Mouse (Mus musculus): ENCODE measurements at regions not wholly inside any gene's neighbourhood (a gene's known extent, or its start where the extent isn't known, plus 50 kb on each side); places are given as distances from the start of the nearest gene placed in this dataset.

DNA sequence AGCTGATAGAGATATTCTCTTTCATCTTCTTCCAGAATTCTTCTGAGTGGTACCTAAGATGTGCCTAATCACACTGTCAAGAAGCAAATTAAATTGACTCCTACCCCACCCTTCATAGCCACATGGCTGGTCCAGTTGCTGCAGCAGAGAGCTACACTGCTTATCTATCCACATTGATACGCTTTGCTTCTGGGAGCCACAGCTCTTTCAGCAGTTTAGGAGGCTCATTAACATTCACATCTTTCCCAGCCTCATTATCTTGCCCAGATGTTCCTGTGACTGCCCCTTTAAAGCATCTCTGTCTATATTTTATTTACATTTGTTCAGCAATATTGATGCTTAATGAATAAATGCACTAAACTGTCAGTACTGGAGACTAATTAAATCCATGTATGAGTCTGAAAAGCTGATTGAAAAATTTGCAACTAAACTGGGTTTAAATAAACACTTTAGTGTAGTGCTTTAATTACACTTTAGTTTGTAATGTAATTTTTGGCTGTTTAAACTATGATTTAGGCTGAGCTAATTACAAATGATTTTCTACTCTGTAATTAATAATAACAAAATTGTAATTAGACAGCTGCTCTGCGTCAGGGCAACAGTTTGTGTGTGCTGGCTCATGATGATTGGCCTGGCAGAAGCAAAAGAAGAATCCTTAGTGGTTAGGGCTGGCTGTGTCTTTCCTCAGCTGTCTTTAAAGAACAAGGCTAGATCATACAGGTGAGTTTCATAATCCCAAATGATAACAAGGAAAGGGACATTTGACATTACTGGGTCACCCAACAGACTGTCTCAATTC is 632.5 kb upstream of the Tle4 start:
- DNase-seq (ENCODE audit: extremely low read depth, low read depth) = no peak

DNA sequence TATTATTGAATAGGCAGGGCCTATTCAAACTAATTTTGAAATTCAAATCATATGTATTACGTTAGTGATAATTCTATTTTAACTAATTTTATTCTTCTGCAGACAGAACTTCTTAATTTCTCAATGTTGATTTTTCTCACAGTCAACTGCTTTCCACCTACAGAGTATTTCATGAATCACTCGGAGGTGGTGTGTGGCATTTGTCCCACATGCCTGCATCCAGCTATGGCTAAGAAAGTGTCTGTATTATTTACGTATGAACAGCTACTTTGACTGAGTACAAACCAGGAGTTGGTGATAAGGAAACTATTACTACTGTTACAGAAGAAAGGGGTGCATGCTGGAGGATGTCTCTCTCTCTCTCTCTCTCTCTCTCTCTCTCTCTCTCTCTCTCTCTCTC is 619.5 kb upstream of the Tle4 start:
- no peak for DNase-seq (ENCODE audit: extremely low read depth, low read depth)

DNA sequence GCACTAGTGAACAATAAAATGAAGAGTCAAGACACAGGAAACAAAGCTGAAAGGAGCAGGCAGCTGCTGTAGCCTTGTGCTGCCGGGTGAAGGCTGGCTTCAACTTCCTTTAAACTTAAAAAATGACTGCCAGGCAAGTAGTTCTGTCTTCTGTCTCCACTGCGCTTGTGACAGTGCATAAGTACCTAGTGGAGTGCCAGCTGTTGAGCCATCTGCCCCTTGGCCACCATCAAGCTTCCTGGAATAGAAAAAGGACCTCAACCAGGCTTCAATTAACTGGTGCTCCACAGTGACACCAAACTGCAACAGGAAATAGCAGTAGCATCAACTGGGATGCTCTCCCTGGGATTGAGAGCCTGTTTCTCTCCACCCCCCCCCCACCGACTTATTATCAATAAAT is 616.8 kb upstream of the Tle4 start:
- DNase-seq (ENCODE audit: extremely low read depth, low read depth) = no peak

DNA sequence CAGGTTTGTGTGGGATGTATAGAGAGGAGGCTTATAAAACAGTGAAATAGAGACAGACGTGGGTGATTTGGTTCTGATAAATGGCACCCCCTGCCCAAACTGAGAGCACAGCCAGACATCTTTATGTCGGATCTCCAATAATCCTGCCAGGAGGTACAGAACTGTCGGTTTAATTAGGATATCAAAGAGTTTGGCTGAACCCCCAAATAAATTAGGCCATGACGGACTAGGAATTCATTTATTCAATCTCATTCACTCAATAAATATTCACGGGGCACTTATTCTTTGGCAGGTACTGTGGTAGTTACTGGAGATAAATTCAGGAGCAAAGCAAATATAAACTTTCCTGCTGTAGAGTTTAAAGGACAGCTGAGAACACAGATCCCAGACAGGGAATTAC is 615.0 kb upstream of the Tle4 start:
- no peak for DNase-seq (ENCODE audit: extremely low read depth, low read depth)

DNA sequence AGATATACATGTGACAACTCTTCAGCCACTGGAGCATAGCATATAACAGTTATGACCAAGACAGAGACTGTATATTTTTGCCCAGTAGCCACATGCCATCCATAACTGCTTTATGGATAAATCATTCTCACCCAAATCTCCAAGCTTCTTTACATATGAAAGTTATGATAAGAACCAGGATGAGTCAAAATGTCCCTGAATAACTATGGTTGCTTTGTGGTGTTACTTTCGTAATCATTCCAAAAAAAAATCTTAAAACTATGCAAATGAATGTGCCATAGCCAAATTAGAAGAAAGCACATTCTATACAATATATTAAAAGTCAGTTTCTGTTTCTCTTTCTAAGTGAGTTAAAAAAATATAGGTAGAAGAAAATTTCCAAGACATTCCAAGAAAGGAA is 605.2 kb upstream of the Tle4 start:
- DNase-seq (ENCODE audit: extremely low read depth, low read depth) = no peak

DNA sequence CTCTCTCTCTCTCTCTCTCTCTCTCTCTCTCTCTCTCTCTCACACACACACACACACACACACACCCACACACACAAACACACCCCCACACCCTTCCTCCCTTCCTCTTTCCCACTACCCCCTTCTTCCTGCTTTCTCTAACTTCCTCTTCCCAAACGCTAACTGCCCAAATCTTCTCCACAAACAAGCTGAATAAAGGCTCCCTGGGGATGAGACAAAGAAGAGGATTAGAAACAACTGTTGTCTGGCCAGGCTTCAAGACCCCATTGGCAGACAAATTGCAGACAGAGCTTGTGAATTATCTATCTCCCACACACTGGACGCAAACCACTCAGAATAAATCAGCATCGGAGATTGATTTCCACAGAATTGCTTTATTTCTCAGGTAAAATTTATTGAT is 603.4 kb upstream of the Tle4 start:
- no peak for DNase-seq (ENCODE audit: extremely low read depth, low read depth)

DNA sequence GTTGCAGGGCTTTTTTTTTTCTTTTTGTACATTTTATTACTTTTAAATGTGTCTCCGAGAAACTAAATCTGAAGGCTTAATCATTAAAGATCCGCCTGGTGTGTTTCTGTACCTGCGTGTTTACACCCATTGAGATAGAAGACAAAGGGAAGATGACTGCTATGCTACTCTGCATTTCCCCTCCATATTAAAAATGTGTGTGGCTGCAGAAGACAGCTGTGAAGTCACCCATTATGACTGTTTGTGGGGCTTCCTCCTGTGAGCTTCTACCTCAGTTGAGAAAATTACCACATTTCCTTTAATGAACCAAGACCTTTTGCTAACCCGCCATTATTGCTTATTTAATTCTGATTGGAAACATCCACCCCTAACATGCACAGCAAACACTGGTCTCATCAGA is 602.9 kb upstream of the Tle4 start:
- DNase-seq (ENCODE audit: extremely low read depth, low read depth) = no peak

DNA sequence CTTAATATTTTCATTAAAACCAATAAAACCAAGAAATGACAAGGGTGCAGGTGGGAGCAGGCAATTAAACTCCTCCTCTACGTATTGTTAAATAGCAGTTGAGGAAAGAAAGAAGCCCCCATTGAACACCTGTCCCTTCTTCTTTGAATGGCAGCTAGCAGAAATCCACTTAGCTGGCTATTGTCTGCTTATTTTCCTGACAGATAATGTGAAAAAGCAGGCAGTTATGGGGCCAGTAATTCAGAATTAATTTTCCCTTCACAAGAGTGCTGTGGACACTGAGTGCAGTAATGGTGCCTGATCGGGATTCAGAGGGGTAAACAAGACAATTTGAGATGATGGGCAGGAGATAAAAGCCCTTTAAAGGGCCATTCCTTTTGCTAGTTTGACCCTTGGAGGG is 602.5 kb upstream of the Tle4 start:
- DNase-seq (ENCODE audit: extremely low read depth, low read depth) = no peak

DNA sequence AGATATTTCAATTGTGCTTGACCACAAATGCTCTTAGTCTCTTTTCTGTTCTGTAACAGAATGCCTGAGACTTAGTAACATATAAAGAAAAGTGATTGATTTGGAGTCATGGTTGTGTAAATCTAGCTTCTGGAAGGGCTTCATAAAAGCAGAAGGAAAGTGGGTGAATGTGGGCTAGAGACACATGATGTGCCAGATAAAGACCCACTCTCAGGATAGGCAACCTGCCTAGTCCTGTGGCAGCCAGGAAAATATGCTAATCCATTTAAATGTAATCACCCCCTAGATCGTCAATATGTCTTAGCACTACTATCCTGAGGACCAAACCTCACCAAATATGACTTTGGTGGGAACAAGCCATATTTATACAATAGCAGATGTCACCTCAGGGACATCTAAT is 601.8 kb upstream of the Tle4 start:
- DNase-seq (ENCODE audit: extremely low read depth, low read depth) = no peak

DNA sequence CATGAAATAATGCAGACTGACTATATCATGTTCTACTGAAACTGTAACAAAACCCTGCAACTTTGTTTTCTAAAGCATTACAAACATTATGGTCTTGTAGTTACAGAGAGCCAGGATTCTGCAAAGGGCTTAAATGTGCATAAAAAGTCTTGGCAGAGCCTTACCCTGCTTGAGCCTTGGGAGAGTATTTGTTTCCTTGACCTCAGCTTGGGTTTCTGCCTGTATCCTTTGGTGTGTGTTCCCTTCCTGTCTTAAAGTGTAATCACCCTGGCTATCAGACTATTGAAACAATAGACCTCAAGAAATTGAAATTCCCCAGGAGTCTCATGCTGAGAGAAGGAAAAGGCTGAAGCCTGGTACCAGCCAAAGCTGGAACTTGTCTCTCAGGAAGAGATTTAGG is 577.4 kb upstream of the Tle4 start:
- DNase-seq (ENCODE audit: extremely low read depth, low read depth) = no peak

DNA sequence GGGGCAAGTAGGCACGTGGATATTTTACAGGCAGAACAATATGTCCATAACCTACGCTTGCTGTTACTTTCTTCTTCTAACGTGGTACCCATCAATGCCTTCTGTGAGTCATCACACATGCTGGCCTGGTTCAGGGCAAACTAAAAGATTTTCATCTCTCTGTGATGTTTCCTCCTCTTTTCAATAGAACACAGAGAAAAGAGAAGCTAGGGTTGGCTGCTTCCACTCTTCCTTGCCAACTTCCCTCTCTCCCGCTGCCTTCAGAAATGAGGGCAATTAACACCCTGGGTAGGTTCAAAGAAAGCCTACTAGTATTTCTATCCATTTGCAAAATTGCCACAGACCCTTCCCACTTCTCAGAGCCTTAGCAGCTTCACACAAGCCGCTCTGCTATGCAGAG is 575.5 kb upstream of the Tle4 start:
- no peak for DNase-seq (ENCODE audit: extremely low read depth, low read depth)

DNA sequence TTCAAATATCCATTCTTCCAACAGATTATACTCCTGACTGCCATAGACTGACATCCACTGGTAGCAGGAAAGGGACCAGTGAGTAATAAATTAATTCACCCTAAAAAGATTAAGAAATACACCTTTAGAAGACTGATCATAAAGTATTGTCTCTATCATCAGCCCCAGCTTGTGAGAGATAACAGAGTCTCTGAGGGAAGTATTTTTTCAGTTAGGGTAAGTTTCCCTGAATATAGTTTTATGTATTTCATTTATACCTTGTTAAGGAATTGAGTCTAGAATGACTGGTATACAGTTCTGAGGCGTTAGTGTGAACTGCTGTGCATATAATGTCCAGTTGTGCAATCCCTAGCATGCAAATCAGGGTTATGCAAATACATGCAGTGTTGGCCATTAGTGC is 569.3 kb upstream of the Tle4 start:
- DNase-seq (ENCODE audit: extremely low read depth, low read depth) = no peak

DNA sequence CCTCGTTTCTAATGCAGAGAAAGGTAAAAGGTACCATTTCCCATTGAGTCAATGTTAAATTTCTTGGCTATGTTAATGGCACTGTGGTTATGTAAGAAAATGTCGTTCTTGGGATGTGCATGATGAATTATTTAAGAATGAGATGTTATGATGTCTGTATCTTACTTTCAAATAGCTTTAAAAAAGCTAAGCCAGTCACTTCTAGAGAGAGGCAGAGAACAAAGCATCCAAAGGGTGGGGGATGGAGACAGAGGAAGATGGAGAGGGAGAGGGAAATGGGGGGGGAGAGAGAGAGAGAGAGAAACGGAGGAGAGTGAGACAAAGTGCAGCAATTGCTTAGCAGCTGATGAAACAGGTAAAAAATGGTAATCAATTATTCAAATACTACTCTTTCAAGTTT is 562.8 kb upstream of the Tle4 start:
- DNase-seq (ENCODE audit: extremely low read depth, low read depth) = no peak

DNA sequence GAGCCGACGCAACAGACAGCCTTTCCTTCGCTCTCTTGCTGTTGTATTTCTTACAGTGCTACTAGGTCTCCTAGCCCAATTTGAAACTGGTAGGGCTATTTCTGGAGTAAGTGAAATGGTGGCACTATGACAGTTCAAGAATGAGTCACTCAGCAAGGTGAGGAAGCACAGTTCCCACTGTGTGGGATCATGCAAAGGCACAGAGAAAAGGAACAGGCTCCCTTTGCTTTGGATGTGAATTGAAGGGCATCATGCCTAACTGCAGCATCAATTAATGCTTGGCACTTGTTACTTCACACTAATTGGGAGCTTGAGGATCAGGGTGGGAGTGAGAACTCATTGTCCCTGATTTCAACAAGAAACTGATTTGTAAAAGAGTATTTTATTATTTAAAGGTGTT is 560.8 kb upstream of the Tle4 start:
- no peak for DNase-seq (ENCODE audit: extremely low read depth, low read depth)

DNA sequence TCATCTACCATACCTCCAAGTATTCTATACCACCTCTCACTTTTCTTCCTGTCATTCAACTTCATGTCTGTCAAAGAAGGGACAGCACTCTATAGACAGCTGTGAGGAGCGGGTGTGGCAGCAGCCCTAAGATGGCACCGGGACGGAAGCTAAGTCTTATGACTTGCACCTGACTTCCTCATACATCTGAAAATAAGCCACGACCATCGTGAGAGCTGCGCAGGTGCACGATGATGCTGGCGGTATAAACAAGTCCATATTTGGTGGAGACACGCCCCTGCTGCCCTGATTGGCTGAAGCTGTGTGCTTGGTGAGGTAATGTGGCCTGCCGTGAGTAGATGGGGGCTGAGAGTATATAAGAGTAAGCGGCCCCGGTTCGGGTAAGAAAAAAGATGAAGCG is 560.3 kb upstream of the Tle4 start:
- no peak for DNase-seq (ENCODE audit: extremely low read depth, low read depth)

DNA sequence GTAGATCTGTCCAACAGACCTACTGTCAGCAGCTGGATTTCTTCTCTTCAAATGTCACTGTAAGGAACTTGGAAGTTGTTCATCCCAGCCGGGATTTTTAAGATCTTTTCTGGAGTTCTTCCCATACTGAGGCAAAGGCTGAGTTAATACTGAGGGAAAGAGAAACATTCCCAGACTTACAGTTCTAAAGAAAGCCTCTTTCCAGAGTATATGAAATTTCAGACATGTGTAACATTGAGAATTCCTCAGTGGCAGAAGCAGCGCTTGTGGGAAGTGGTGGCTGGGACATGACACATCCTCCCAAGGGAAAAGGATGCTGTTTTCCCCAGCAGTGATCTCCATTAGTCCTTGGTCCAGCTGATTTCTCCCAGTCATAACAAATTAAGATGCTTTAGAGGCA is 556.8 kb upstream of the Tle4 start:
- DNase-seq (ENCODE audit: extremely low read depth, low read depth) = no peak

DNA sequence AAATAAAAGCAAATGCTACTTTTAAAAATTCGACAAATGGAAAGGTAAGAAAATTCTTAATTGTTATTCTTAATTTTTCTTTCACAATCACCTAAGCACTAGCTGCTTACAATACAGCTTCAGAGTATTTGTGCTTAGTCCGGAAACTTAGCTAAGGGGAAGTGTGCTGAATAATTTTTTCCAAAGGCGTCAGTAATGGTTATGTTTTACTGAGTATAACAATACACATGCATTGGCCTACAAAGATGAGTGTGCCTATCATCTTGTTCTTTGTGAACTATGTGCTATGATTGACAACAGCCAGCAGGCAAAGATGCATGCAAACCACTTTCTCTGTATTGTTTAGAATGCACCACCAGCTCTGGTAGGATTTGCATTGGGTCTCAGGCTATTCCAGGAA is 548.5 kb upstream of the Tle4 start:
- DNase-seq (ENCODE audit: extremely low read depth, low read depth) = no peak

DNA sequence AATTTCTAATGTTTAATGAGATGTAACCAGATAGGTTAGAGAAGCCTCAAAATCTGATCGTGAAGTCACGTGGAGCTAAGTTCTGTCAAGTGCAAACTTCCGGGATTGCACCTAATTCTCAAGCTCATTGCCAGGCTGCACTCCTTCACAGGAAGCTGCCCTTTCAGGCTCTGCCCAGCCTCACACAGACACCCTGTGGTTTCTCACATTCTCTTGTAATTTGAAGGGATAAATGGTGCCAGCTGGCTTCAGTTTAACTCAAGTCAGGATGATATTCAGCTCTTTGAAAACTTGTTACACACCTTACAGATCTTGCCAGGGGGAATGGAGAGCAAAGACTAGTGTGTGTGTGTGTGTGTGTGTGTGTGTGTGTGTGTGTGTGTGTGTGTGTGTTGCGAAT is 529.3 kb upstream of the Tle4 start:
- no peak for DNase-seq (ENCODE audit: extremely low read depth, low read depth)

DNA sequence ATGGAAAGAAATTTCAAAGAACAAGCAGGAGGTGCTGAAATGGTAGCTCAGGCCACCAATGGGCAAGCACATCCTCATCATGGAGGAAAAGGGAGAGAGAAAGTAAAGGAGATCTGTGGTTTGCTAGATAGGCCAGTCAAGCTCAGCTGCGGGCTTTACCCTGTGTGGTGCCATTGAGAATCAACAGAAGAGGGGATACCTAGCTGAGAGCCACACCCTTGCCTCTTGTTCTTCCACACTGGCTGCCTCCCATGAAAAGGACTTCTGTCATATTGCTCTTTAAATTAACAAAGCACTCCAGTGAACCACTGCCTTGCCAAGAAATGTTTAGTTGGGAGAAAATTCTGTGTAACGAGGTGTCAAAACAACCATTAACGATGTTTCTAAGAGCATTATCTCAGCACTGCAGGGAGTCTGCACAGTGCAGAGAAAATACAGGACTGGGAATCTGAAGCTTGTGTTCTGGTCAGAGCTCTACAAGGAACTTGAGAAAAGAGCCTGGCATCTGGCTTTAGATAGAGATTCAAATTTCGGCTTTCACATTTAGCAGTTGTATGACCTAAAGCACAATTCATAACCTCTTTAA is 510.7 kb upstream of the Tle4 start:
- no peak for DNase-seq (ENCODE audit: extremely low read depth, low read depth)

DNA sequence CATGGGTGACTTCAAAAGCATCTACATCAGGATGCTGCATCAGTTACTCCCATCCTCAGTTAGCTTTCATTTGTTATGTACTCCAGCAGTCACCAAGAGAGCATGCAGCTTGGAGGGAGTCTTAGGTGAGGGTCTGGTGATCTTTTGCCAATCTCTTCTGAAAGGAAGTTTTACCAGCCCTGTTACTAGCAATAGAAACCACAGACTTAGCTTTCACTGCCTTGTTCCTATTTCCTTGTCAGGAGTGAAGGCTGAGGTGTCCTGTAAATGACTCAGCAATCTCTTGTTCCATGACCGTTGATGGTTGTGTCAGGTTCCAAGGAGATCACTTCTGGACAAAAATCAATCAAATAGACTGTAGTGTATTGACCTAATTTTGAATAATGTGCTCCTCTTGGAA is 497.2 kb upstream of the Tle4 start:
- no peak for DNase-seq (ENCODE audit: extremely low read depth, low read depth)

DNA sequence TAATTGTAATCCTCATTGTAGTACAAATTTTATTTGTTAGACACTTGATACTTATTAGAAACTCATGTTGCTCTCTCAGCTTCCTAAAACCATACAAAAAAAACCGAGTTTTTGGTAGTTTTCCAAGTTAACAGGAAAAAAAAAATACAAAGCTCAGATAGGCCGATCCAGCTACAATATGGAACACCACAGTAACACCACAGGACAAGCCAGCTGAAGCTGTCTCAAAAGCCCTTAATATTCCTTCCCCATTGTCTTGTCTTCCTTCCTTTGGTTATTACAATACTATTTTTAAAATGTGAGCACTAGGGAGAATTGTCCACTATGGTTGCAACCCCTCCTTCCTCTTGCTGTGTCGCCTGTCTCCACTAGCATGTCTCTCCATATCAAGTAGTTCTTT is 495.7 kb upstream of the Tle4 start:
- no peak for DNase-seq (ENCODE audit: extremely low read depth, low read depth)

DNA sequence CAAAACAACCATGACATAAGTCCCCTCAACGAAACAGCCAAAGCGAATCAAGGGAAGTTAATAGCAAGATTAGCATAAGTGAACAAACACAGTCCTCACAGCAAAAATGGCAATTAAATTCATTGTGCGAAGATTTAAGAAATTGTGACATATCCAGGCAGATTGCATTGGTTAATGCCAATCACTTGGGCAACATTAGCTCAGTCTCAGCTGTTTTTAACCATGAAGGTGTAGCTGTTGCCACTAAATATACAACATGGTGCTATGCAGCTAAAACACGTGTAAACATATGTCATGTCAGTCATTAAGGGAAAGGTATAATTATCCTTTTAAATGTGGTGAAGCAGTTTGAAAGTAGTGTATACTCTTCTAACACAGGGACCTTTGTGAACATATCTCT is 482.8 kb upstream of the Tle4 start:
- DNase-seq (ENCODE audit: extremely low read depth, low read depth) = no peak

DNA sequence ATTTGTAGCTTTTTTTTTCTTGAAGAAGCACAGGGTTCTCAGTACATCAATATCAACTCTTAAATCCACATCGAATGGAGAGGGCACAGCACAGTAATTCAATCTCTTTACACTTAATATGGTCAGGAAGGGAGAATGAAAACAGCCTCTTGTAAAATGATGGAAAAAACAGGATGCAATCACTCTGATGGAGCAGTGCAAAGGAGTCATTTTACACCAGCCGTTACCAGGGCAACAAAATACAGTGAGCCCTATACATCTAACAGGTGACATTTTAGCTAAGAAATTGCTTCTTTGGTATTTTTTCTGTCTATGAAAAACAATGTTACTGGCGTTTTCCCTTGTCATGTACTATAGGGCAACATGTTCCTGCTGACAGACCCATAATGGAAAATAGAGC is 459.9 kb upstream of the Tle4 start:
- no peak for DNase-seq (ENCODE audit: extremely low read depth, low read depth)
